Mouse (Mus musculus) CH12.LX (cell line): ENCODE measurements around the gene Aco1. TPM values are rescaled to one million over a fixed set of nuclear protein-coding genes. Genes with fewer than 3 reads are reported as not detected.

Source experiments
- DNase-seq: peaks from one replicate; pipeline ENCODE4 v3.0.0-alpha.2; 2013; ENCODE audit errors: extremely low read depth
- H3K27ac ChIP-seq: 2 replicates; pipeline ENCODE4 v1.5.1; 2012; ENCODE audit warnings: low read depth, mild to moderate bottlenecking, control low read depth, moderate library complexity; ENCODE audit not compliant: insufficient read depth
- H3K27me3 ChIP-seq: replicated peaks from 2 replicates; pipeline ENCODE3; 2012; ENCODE audit warnings: inconsistent platforms
- H3K36me3 ChIP-seq, 2 experiments: replicated peaks in 1 of 2; 2 replicates each; pipeline versions ENCODE3 to v1.6.1; 2012; ENCODE audit warnings: inconsistent platforms in 1 of 2, low read length in 1 of 2, mild to moderate bottlenecking in 1 of 2, mixed read lengths in 1 of 2, moderate library complexity in 1 of 2; ENCODE audit not compliant: control insufficient read depth in 1 of 2, insufficient read depth in 1 of 2
- H3K4me1 ChIP-seq, 2 experiments: 2 replicates each; pipeline ENCODE4 v1.6.1; 2012; ENCODE audit warnings: inconsistent platforms in 1 of 2, moderate library complexity in 1 of 2; ENCODE audit not compliant: insufficient read depth in 2 of 2, control insufficient read depth in 1 of 2
- H3K4me2 ChIP-seq: 2 replicates; pipeline ENCODE4 v1.6.1; 2012; ENCODE audit warnings: low read depth, mild to moderate bottlenecking, control low read depth; ENCODE audit not compliant: poor library complexity, insufficient read depth, severe bottlenecking
- H3K4me3 ChIP-seq, 3 experiments: fragments of 150-350 bp in 1 of 3; sonication (generic) in 1 of 3; replicated peaks in 1 of 3; 2 replicates each; pipeline versions ENCODE3 to v1.5.1; 2011 to 2012; ENCODE audit warnings: low read depth in 2 of 3, low read length in 2 of 3, mild to moderate bottlenecking in 2 of 3, moderate library complexity in 2 of 3, control low read depth in 1 of 3, improper control_type of control experiment in 1 of 3, inconsistent platforms in 1 of 3, mixed read lengths in 1 of 3; ENCODE audit not compliant: poor library complexity in 1 of 3
- H3K79me2 ChIP-seq: replicated peaks from 2 replicates; pipeline ENCODE4 v1.6.1; 2012; ENCODE audit warnings: mild to moderate bottlenecking, moderate library complexity; ENCODE audit not compliant: control insufficient read depth, poor library complexity, insufficient read depth, severe bottlenecking; ENCODE audit errors: extremely low read depth
- H3K9ac ChIP-seq: 2 replicates; pipeline ENCODE4 v1.6.1; 2012; ENCODE audit warnings: low read depth, mild to moderate bottlenecking, control low read depth, moderate library complexity; ENCODE audit not compliant: insufficient read depth
- H3K9me3 ChIP-seq: replicated peaks from 2 replicates; pipeline ENCODE3; 2012; ENCODE audit warnings: low read length, inconsistent platforms, mixed read lengths
- ELF1 ChIP-seq: IDR thresholded peaks from 2 replicates; pipeline ENCODE4 v1.6.1; 2014; ENCODE audit warnings: low read depth, mild to moderate bottlenecking, inconsistent platforms, low read length, improper control_type of control experiment
- KAT2A ChIP-seq: IDR thresholded peaks from 2 replicates; pipeline ENCODE4 v1.6.1; 2012; ENCODE audit warnings: low read length, improper control_type of control experiment, inconsistent platforms; ENCODE audit not compliant: insufficient replicate concordance
- POLR2A ChIP-seq: IDR thresholded peaks from 2 replicates; pipeline ENCODE4 v1.6.1; 2011; ENCODE audit warnings: low read depth, mild to moderate bottlenecking, improper control_type of control experiment, low read length
- ZNF384 ChIP-seq: IDR thresholded peaks from 2 replicates; pipeline ENCODE4 v1.6.1; 2012; ENCODE audit warnings: low read depth, low read length, improper control_type of control experiment, inconsistent platforms
- dilution Hi-C: fragments of 300-500 bp; cut with MboI; formaldehyde crosslinking; loops from 2 replicates; pipeline ENCODE4 v1.14.3; 2020; ENCODE audit warnings: low sequenced_read_pairs; ENCODE audit not compliant: extremely low pct_unique_long_range_greater_than_20kb, extremely low pct_ligation_motif_present
- in situ Hi-C: fragments of 300-500 bp; cut with MboI; formaldehyde crosslinking; loops from 3 replicates; pipeline ENCODE4 v1.14.3; 2019; ENCODE audit warnings: low sequenced_read_pairs, low pct_ligation_motif_present, low pct_unique_long_range_greater_than_20kb, mixed read lengths
- polyA plus RNA-seq: library from polyadenylated mRNA; unstranded; fragments of >175 nt; gene quantifications from 2 replicates; pipeline ENCODE4 v1.2.1, GENCODE M21; 2012; ENCODE audit warnings: low read depth; ENCODE audit not compliant: insufficient read length
- total RNA-seq, 2 experiments: library from RNA; depleted of rRNA; stranded (reverse); fragments of 300-350 nt in 1 of 2; fragments of >200 nt in 1 of 2; gene quantifications; 2 replicates each; pipeline ENCODE4 v1.2.3; 2012 to 2014

Gene Aco1
- total and polyA plus RNA-seq, 3 experiments, result 23.2 to 27.1 (median 24.8) TPM

DNA sequence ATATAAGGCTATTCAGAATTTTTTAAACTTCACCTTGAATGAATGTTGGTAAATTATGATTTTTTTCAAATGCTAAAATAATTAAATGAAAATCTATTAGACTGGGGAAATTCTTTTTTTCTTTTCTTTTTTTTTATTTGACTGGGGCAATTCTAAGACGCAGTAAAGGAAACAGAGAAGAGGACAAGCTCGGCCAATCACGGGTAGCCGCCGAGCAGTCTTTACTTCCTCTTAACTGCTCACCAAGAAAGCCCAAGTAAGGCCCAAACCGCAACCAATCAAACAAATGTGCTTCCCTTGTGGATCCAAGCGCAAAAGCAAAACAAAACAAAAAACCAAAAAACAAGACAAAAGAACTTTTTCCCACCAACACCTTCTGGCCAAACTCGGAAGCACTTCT, 101.2 kb downstream of the Aco1 start:
- dilution Hi-C loops, result no loop called here
- no peak overlapping the region for H3K27ac ChIP-seq
- H3K4me1 ChIP-seq, result peaks cover 4 to 20% of the 10 kb centered on the region in 2 experiments; a peak in 3 of 4 replicates
- H3K4me2 ChIP-seq, result peak overlapping the region; percentile 64
- H3K36me3 ChIP-seq, result no peaks in the 10 kb centered on the region
- in situ Hi-C loops, result no loop called here
- H3K4me3 ChIP-seq, result no peak overlapping the region
- no peaks in the 10 kb centered on the region for H3K9me3 ChIP-seq
- H3K9ac ChIP-seq, result no peak overlapping the region
- peak; percentile 66 for DNase-seq
- no peak for TF ChIP-seq KAT2A
- TF ChIP-seq ZNF384, result peak; percentile 67; the same call in 1 of the 2 replicates
- TF ChIP-seq POLR2A, result 0 out of 2 replicates have a peak, but pooled peaks have one; percentile 20
- 0 out of 2 replicates have a peak, but pooled peaks have one; percentile 25 for TF ChIP-seq ELF1
- H3K27me3 ChIP-seq, result no peaks in the 10 kb centered on the region
- H3K79me2 ChIP-seq, result no peaks in the 10 kb centered on the region

Other genes with a start within 250 kb of the Aco1 start
- gene Ddx58, start 96.7 kb downstream of the Aco1 start, total RNA-seq (2012; rRNA removed), result 4.5 and 6.6 TPM in 2 replicates
- gene Ddx58, start 96.7 kb downstream of the Aco1 start, total RNA-seq (2014; rRNA removed), result 4.2 and 4.5 TPM in 2 replicates
- gene Ddx58, start 96.7 kb downstream of the Aco1 start, polyA plus RNA-seq, result 6.4 and 7.3 TPM in 2 replicates
- 6.5 and 7.8 TPM in 2 replicates for gene Smim27, start 126.5 kb downstream of the Aco1 start, total RNA-seq (2012; rRNA removed)
- gene Smim27, start 126.5 kb downstream of the Aco1 start, total RNA-seq (2014; rRNA removed), result 1.6 and 2.2 TPM in 2 replicates
- gene Smim27, start 126.5 kb downstream of the Aco1 start, polyA plus RNA-seq, result 7.2 and 9.7 TPM in 2 replicates
- 23.1 and 28.7 TPM in 2 replicates for gene Topors, start 126.8 kb downstream of the Aco1 start, total RNA-seq (2012; rRNA removed)
- gene Topors, start 126.8 kb downstream of the Aco1 start, total RNA-seq (2014; rRNA removed), result 36.1 and 39.7 TPM in 2 replicates
- gene Topors, start 126.8 kb downstream of the Aco1 start, polyA plus RNA-seq, result 38.9 and 43.8 TPM in 2 replicates
- gene Ndufb6, start 136.3 kb downstream of the Aco1 start, total RNA-seq (2012; rRNA removed), result 205 and 227 TPM in 2 replicates
- 222 and 253 TPM in 2 replicates for gene Ndufb6, start 136.3 kb downstream of the Aco1 start, total RNA-seq (2014; rRNA removed)
- gene Ndufb6, start 136.3 kb downstream of the Aco1 start, polyA plus RNA-seq, result 144 and 159 TPM in 2 replicates